8 mouse cellular contexts compared by ENCODE assay signal in genomic region chr7:70280643-70281380, GRCm38 (mm10).
A peak's percentile ranks its signal among the peaks of the same experiment; 100 is the strongest.
DNase-seq lines count a peak whose midpoint lies in the region; ATAC-seq lines count a peak whose summit lies in the region.

No protein-coding gene starts in this region.

- peak overlapping the region; percentile 31 for H3K4me3 ChIP-seq in embryonic facial prominence, embryonic 14.5 days (ENCODE audit: low read depth, low read length)
- peak overlapping the region; percentile 30 for H3K4me3 ChIP-seq in intestine, embryonic 16.5 days (ENCODE audit: low read length)

- no peaks in the 10 kb centered on the region for H3K9me3 ChIP-seq in embryonic facial prominence, embryonic 14.5 days (ENCODE audit: control insufficient read depth, low read length)
- H3K9me3 ChIP-seq in intestine, embryonic 16.5 days (ENCODE audit: control insufficient read depth, low read length): no peaks in the 10 kb centered on the region

- H3K9ac ChIP-seq in embryonic facial prominence, embryonic 14.5 days (ENCODE audit: low read depth, low read length): 0 out of 2 replicates have a peak overlapping the region, but pooled peaks have one; percentile 8
- H3K9ac ChIP-seq in intestine, embryonic 16.5 days (ENCODE audit: low read depth, low read length): no peak overlapping the region

- ATAC-seq in embryonic facial prominence, embryonic 14.5 days (ENCODE audit: low read depth): no peak
- ATAC-seq in intestine, embryonic 16.5 days: 0 out of 2 replicates have a peak, but pooled peaks have one; percentile 38

- peaks cover 13% of the 10 kb centered on the region; the same call in 1 of the 2 replicates for H3K4me1 ChIP-seq in embryonic facial prominence, embryonic 14.5 days (ENCODE audit: control insufficient read depth, insufficient read depth, low read length)
- H3K4me1 ChIP-seq in intestine, embryonic 16.5 days (ENCODE audit: control insufficient read depth, insufficient read depth, low read length): peaks cover 13% of the 10 kb centered on the region; the same call in 1 of the 2 replicates

- no peak overlapping the region for H3K27ac ChIP-seq in embryonic facial prominence, embryonic 14.5 days (replicated peaks; ENCODE audit: low read depth, low read length)
- H3K27ac ChIP-seq in intestine, embryonic 16.5 days (ENCODE audit: low read length): no peak overlapping the region

- H3K27me3 ChIP-seq in embryonic facial prominence, embryonic 14.5 days (replicated peaks; ENCODE audit: control insufficient read depth, insufficient read depth, low read length): peaks cover 87% of the 10 kb centered on the region
- peaks cover 68% of the 10 kb centered on the region for H3K27me3 ChIP-seq in intestine, embryonic 16.5 days (replicated peaks; ENCODE audit: control insufficient read depth, insufficient read depth, low read length)

- peak overlapping the region; percentile 56 for H3K4me2 ChIP-seq in embryonic facial prominence, embryonic 14.5 days (ENCODE audit: low read depth, low read length)
- peak overlapping the region; percentile 37 for H3K4me2 ChIP-seq in intestine, embryonic 16.5 days (ENCODE audit: low read depth, low read length)

- DNase-seq in adrenal gland, postnatal 10 days: peak; percentile 21
- DNase-seq in adrenal gland, postnatal 25 days: no peak
- no peak for DNase-seq in embryonic facial prominence, embryonic 14.5 days (ENCODE audit: low spot score)
- DNase-seq in lung, postnatal 14 days: peak; percentile 9
- DNase-seq in right cerebral cortex, postnatal 10 days (ENCODE audit: low spot score in 2 of 2): no peak
- no peak for DNase-seq in urinary bladder, postnatal 14 days (ENCODE audit: low spot score)
- DNase-seq in cerebellum, postnatal 25 days: no peak

- H3K36me3 ChIP-seq in embryonic facial prominence, embryonic 14.5 days (ENCODE audit: control insufficient read depth, insufficient read depth, low read length): no peaks in the 10 kb centered on the region
- H3K36me3 ChIP-seq in intestine, embryonic 16.5 days (ENCODE audit: control insufficient read depth, insufficient read depth, low read length): no peaks in the 10 kb centered on the region

- WGBS in embryonic facial prominence, embryonic 14.5 days: 2% methylated on average over 42 of the region's 42 CpGs
- 3% methylated on average over 42 of the region's 42 CpGs for WGBS in intestine, embryonic 16.5 days

Comparison
In these comparisons a context has a peak if more than half of its experiments do, and no peak if none do; other contexts are left out.
1. DNase-seq: peak in adrenal gland, postnatal 10 days (single experiment) and lung, postnatal 14 days (single experiment); none in adrenal gland, postnatal 25 days (single experiment), embryonic facial prominence, embryonic 14.5 days (single experiment), right cerebral cortex, postnatal 10 days (0 of 2), urinary bladder, postnatal 14 days (single experiment) and cerebellum, postnatal 25 days (0 of 2).